Mouse (Mus musculus): ENCODE data around the gene Mef2b.

- TF ChIP-seq EP300 (IDR thresholded peaks at IDR 0.05) (no peak), CTCF (IDR thresholded peaks at IDR 0.05) (no peak)
These were observed 20.5 kb downstream of the Mef2b start for GRCm38 (mm10) chr8:70160015-70160414.

All from lung, postnatal 0 days (tissue).